Mouse (Mus musculus) limb, embryonic 13.5 days (tissue): ENCODE results near the gene Lrrc47. TPM values are rescaled to one million over a fixed set of nuclear protein-coding genes. Genes with fewer than 3 reads are reported as not detected.

Experiments
- ATAC-seq: fragments of 200-750 bp; cut with Nextera tagmentation; 2 replicates; pipeline ENCODE4 v1.8.0; 2017; ENCODE audit warnings: low read depth, moderate number of reproducible peaks, moderate TSS enrichment; ENCODE audit not compliant: low FRiP score
- H3K27ac ChIP-seq: fragments of 300-500 bp; sonication (generic); 2 replicates; pipeline ENCODE4 v1.5.1; 2015; ENCODE audit warnings: inconsistent platforms, mild to moderate bottlenecking, moderate library complexity
- H3K27me3 ChIP-seq: fragments of 300-500 bp; sonication (generic); 2 replicates; pipeline ENCODE4 v1.6.1; 2015; ENCODE audit warnings: mild to moderate bottlenecking, inconsistent platforms
- H3K36me3 ChIP-seq: fragments of 300-500 bp; sonication (generic); 2 replicates; pipeline ENCODE4 v1.6.1; 2015; ENCODE audit warnings: inconsistent platforms, mild to moderate bottlenecking, moderate library complexity
- H3K4me1 ChIP-seq: fragments of 300-500 bp; sonication (generic); 2 replicates; pipeline ENCODE4 v1.6.1; 2015; ENCODE audit warnings: inconsistent platforms
- H3K4me2 ChIP-seq: fragments of 300-500 bp; sonication (generic); replicated peaks from 2 replicates; pipeline ENCODE4 v1.6.1; 2015; ENCODE audit warnings: inconsistent platforms, mild to moderate bottlenecking, moderate library complexity
- H3K4me3 ChIP-seq: fragments of 300-500 bp; sonication (generic); 2 replicates; pipeline ENCODE4 v1.5.1; 2015; ENCODE audit warnings: moderate library complexity, mild to moderate bottlenecking, inconsistent platforms
- H3K9ac ChIP-seq: fragments of 300-500 bp; sonication (generic); 2 replicates; pipeline ENCODE4 v1.6.1; 2015; ENCODE audit warnings: mild to moderate bottlenecking, inconsistent platforms
- H3K9me3 ChIP-seq: fragments of 300-500 bp; sonication (generic); 2 replicates; pipeline ENCODE4 v1.6.1; 2016; ENCODE audit warnings: inconsistent platforms
- WGBS: fragments of 180-500 bp; shearing (Covaris S2); methylation state at CpG from one replicate; pipeline ENCODE4 v1.1.7; 2015; 5-methylcytosine and 5-hydroxymethylcytosine counted together
- polyA plus RNA-seq: library from polyadenylated mRNA; unstranded; fragments of >200 nt; fragmentation: Nextera tagmentation; extraction: Ambion mirVana; gene quantifications from 2 replicates; pipeline ENCODE4 v1.2.1, GENCODE M21; 2015

The Lrrc47 gene
- 19.6 and 20.5 TPM in 2 replicates for polyA plus RNA-seq

- Histone ChIP-seq H3K4me3 (peak within 1 kb of the TSS; percentile 100), H3K27ac (peak within 1 kb of the TSS; percentile 52; the same call in 1 of the 2 replicates), H3K36me3 (peaks cover 40% of the 10 kb centered on the region), H3K27me3 (no peaks in the 10 kb centered on the region), H3K9ac (peak within 1 kb of the TSS; percentile 98), H3K4me1 (peaks cover 25% of the 10 kb centered on the region), H3K4me2 (peak within 1 kb of the TSS; percentile 99), H3K9me3 (no peaks in the 10 kb centered on the region)
- under 1% methylated on average over 55 of the region's 59 CpGs for WGBS
- ATAC-seq: peak; percentile 94
Observed at GRCm38 (mm10) chr4:154011646-154012089, at the start of gene Lrrc47. TSS of gene Lrrc47 (plus strand) at chr4:154011731.

GRCm38 (mm10) chr4:153962631-153963030, 48.9 kb upstream of the Lrrc47 start:
- Histone ChIP-seq H3K36me3 (peaks cover 80% of the 10 kb centered on the region), H3K27ac (no peak overlapping the region), H3K27me3 (no peaks in the 10 kb centered on the region), H3K4me2 (no peak overlapping the region), H3K9me3 (no peaks in the 10 kb centered on the region), H3K4me3 (no peak overlapping the region), H3K4me1 (peaks cover 12% of the 10 kb centered on the region), H3K9ac (no peak overlapping the region)
- no peak for ATAC-seq
- WGBS: 80% methylated on average over 7 of the region's 7 CpGs

GRCm38 (mm10) chr4:153966651-153967050, 44.9 kb upstream of the Lrrc47 start:
- no peaks in the 10 kb centered on the region for H3K27me3 ChIP-seq
- H3K9ac ChIP-seq: no peak overlapping the region
- no peak overlapping the region for H3K27ac ChIP-seq
- ATAC-seq: no peak
- peaks cover 97% of the 10 kb centered on the region for H3K36me3 ChIP-seq
- 82% methylated on average over 5 of the region's 5 CpGs for WGBS
- no peaks in the 10 kb centered on the region for H3K9me3 ChIP-seq
- H3K4me2 ChIP-seq: no peak overlapping the region
- no peak overlapping the region for H3K4me3 ChIP-seq
- no peaks in the 10 kb centered on the region for H3K4me1 ChIP-seq

GRCm38 (mm10) chr4:153967556-153967955, 44.0 kb upstream of the Lrrc47 start:
- Histone ChIP-seq H3K4me3 (no peak overlapping the region), H3K36me3 (peaks cover 93% of the 10 kb centered on the region), H3K4me1 (no peaks in the 10 kb centered on the region), H3K27me3 (no peaks in the 10 kb centered on the region), H3K9ac (no peak overlapping the region), H3K4me2 (no peak overlapping the region), H3K27ac (no peak overlapping the region), H3K9me3 (no peaks in the 10 kb centered on the region)
- 83% methylated on average over 2 of the region's 2 CpGs for WGBS
- no peak for ATAC-seq

DNA sequence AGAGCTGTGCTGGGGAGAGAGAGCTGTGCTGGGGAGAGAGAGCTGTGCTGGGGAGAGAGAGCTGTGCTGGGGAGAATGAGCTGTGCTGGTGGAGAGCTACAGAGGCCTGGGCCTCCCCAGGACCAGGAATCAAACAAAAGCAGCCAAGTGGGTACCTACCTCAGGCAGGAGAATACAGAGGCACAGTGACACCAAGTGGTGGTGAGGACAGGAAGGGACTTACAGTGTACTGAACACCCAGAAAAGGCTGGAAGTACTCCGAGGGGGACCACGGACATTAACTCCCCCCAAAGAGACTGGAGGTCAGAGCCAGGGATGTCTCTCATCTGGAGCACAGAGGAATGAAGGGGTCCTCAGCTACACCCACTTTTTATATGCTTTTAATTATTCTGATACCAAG, 43.5 kb upstream of the Lrrc47 start:
- Histone ChIP-seq H3K9me3 (no peaks in the 10 kb centered on the region), H3K27me3 (no peaks in the 10 kb centered on the region), H3K27ac (no peak overlapping the region), H3K4me2 (no peak overlapping the region), H3K9ac (no peak overlapping the region), H3K4me1 (no peaks in the 10 kb centered on the region), H3K36me3 (peaks cover 88% of the 10 kb centered on the region), H3K4me3 (no peak overlapping the region)
- 80% methylated on average over 2 of the region's 2 CpGs for WGBS
- no peak for ATAC-seq

DNA sequence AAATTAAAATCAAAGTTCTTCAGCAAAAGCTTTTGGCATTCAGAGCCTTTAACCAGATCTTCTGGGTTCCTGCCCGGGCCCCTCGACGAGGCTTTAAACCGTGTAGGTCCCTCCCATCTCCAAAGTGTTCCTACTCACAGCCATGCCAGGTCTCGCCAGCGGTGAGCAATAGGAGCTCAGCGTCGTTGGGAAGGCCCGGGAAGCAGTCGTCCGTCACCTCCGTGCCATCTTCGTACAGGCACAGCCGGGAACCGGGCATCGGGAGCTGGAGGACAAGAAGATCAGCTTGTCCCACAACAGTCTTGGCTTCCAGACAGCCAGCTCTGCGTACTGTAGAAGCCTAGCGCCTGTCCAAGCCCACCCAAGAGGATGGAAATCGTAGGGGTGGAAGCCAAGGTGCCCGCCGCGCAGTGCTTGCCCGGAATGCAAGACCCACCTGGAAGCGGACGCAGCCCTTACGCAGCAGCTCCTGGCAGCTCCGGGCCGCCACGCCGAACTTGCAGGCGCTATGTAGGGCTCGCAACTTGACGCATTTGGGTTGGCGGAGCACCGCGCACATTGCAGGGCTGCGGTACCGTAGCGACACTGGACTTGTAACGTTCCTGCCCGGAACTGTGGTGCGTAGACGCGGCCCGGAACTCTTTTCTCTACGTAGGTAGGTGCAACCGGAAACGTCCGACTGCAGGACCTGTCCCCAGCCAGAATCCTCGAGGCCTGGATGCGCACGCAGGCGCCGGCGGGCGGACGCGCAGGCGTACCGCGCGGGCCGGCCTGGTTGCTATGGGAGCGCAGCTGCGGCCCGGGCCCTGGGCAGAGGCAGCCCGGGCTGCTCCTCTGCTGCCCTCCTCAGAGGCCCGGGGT, 36.9 kb upstream of the Lrrc47 start, which contains the start of the genes Dffb and Cep104:
TSS of gene Dffb (minus strand) at position 696 of the 861 bp plus-strand sequence.
TSS of gene Cep104 (plus strand) at position 764 of the 861 bp plus-strand sequence.
- peak; percentile 97 for ATAC-seq
- Histone ChIP-seq H3K27me3 (no peaks in the 10 kb centered on the region), H3K4me2 (peak within 1 kb of the TSS; percentile 95), H3K4me3 (peak within 1 kb of the TSS; percentile 95), H3K9me3 (no peaks in the 10 kb centered on the region), H3K9ac (peak within 1 kb of the TSS; percentile 91), H3K27ac (peak within 1 kb of the TSS; percentile 10; the same call in 1 of the 2 replicates), H3K4me1 (peaks cover 14% of the 10 kb centered on the region), H3K36me3 (peaks cover 36% of the 10 kb centered on the region)
- WGBS: 1% methylated on average over 68 of the region's 68 CpGs

DNA sequence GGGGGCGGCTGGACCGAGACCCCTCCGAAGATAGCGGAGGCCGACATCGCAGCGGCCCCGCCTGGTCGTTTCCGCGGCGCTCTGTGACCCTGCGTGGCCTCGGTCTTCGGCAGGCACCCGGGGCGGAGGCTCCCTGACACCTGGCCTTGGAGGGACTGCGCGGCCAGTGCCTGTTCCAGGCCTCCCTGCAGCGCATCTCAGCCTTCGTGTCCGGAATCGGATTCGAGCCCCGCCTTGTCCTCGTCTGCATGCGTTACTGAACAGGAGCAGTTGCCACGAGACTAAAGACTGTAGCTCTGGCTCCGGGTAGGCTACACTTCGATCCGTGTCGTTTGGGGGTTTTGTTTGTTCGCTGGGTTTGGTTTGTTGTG, 36.3 kb upstream of the Lrrc47 start:
- Histone ChIP-seq H3K4me1 (peaks cover 14% of the 10 kb centered on the region), H3K27me3 (no peaks in the 10 kb centered on the region), H3K27ac (no peak overlapping the region), H3K4me2 (peak overlapping the region; percentile 95), H3K36me3 (peaks cover 36% of the 10 kb centered on the region), H3K9me3 (no peaks in the 10 kb centered on the region), H3K4me3 (peak overlapping the region; percentile 95), H3K9ac (peak overlapping the region; percentile 91)
- under 1% methylated on average over 32 of the region's 33 CpGs for WGBS
- peak; percentile 49; the same call in 1 of the 2 replicates for ATAC-seq

DNA sequence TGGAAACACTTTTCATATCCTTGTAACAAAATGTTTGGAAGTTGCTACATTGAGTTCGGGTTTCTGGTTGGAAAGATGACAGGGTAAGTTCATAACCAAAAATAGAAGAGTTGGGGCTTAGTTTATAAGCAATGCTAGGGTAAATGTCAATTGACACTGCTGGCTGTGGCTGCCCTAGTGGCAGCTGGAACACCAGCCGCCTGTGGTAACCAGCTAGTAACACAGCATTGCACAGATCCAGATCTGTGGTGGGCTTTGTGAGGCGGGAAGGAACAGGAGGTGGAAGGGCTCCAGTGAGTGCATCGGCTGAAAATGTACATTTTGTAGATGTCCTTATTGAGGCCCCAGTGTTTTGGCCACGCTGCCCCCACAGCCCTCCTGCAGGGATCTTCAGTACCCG, 35.8 kb upstream of the Lrrc47 start:
- H3K4me3 ChIP-seq: peak overlapping the region; percentile 95
- peaks cover 36% of the 10 kb centered on the region for H3K36me3 ChIP-seq
- H3K27ac ChIP-seq: no peak overlapping the region
- no peak for ATAC-seq
- 42% methylated on average over 6 of the region's 6 CpGs for WGBS
- H3K4me2 ChIP-seq: peak overlapping the region; percentile 95
- peaks cover 14% of the 10 kb centered on the region for H3K4me1 ChIP-seq
- peak overlapping the region; percentile 91 for H3K9ac ChIP-seq
- no peaks in the 10 kb centered on the region for H3K27me3 ChIP-seq
- H3K9me3 ChIP-seq: no peaks in the 10 kb centered on the region

DNA sequence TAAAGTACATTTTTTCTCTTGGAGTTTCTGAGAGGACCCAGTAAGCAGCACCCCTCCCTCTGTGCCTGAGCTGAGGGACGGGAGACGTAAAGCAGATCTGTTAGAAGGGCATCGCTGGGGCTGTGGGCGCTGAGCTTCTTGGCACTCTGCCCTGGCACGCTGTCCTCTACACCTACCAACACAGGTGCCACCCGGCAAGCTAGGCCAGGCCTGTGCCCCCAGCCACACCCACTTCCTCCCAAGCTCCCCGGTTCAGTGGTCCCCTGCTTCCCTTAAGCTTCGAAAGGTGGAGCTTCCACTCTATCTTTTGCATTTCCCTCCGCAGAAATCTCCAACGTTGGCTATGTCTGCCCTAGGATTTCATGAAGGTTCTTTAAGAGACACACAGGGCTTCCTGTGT, 32.3 kb upstream of the Lrrc47 start:
- no peak overlapping the region for H3K9ac ChIP-seq
- H3K27me3 ChIP-seq: no peaks in the 10 kb centered on the region
- H3K4me2 ChIP-seq: no peak overlapping the region
- no peaks in the 10 kb centered on the region for H3K9me3 ChIP-seq
- peaks cover 54% of the 10 kb centered on the region for H3K36me3 ChIP-seq
- H3K4me3 ChIP-seq: no peak overlapping the region
- H3K27ac ChIP-seq: no peak overlapping the region
- WGBS: 89% methylated on average over 10 of the region's 10 CpGs
- ATAC-seq: no peak
- peaks cover 14% of the 10 kb centered on the region for H3K4me1 ChIP-seq

- Histone ChIP-seq H3K4me2 (no peak overlapping the region), H3K27ac (no peak overlapping the region), H3K4me1 (peaks cover 14% of the 10 kb centered on the region), H3K27me3 (no peaks in the 10 kb centered on the region), H3K36me3 (peaks cover 67% of the 10 kb centered on the region), H3K9ac (no peak overlapping the region), H3K9me3 (no peaks in the 10 kb centered on the region), H3K4me3 (no peak overlapping the region)
- WGBS: 97% methylated on average over 11 of the region's 11 CpGs
- no peak for ATAC-seq
Observed at GRCm38 (mm10) chr4:153980470-153980869, 31.1 kb upstream of the Lrrc47 start.

- no peak overlapping the region for H3K27ac ChIP-seq
- no peak for ATAC-seq
- H3K27me3 ChIP-seq: no peaks in the 10 kb centered on the region
- 91% methylated on average over 10 of the region's 10 CpGs for WGBS
- H3K9me3 ChIP-seq: no peaks in the 10 kb centered on the region
- no peak overlapping the region for H3K9ac ChIP-seq
- no peak overlapping the region for H3K4me3 ChIP-seq
- peaks cover 92% of the 10 kb centered on the region for H3K36me3 ChIP-seq
- H3K4me2 ChIP-seq: no peak overlapping the region
- no peaks in the 10 kb centered on the region for H3K4me1 ChIP-seq
Observed at GRCm38 (mm10) chr4:153992715-153993114, 18.8 kb upstream of the Lrrc47 start.

- H3K9me3 ChIP-seq: no peaks in the 10 kb centered on the region
- H3K27ac ChIP-seq: no peak overlapping the region
- H3K9ac ChIP-seq: no peak overlapping the region
- peaks cover 91% of the 10 kb centered on the region for H3K36me3 ChIP-seq
- no peak overlapping the region for H3K4me3 ChIP-seq
- H3K27me3 ChIP-seq: no peaks in the 10 kb centered on the region
- no peak for ATAC-seq
- 87% methylated on average over 8 of the region's 8 CpGs for WGBS
- no peaks in the 10 kb centered on the region for H3K4me1 ChIP-seq
- no peak overlapping the region for H3K4me2 ChIP-seq
Observed at GRCm38 (mm10) chr4:153993505-153993904, 18.0 kb upstream of the Lrrc47 start.
